Mouse (Mus musculus) embryonic facial prominence, embryonic 11.5 days (tissue): ENCODE measurements around the gene 2510039O18Rik. TPM values are rescaled to one million over a fixed set of nuclear protein-coding genes. Genes with fewer than 3 reads are reported as not detected.

Source experiments
- ATAC-seq: fragments of 200-750 bp; cut with Nextera tagmentation; replicated peaks from 2 replicates; pipeline ENCODE4 v1.8.0; 2017; ENCODE audit warnings: low read depth; ENCODE audit not compliant: insufficient number of reproducible peaks, low FRiP score, low TSS enrichment
- DNase-seq: peaks from one replicate; pipeline ENCODE4 v3.0.0-alpha.2; 2015; ENCODE audit warnings: low spot score
- H3K27ac ChIP-seq: fragments of 300-500 bp; sonication (generic); replicated peaks from 2 replicates; pipeline ENCODE4 v1.5.1; 2014; ENCODE audit warnings: mild to moderate bottlenecking, low read depth, low read length, control low read depth
- H3K27me3 ChIP-seq: fragments of 300-500 bp; sonication (generic); 2 replicates; pipeline ENCODE4 v1.6.1; 2014; ENCODE audit warnings: mild to moderate bottlenecking, low read length, moderate library complexity, mixed read lengths; ENCODE audit not compliant: control insufficient read depth, insufficient read depth
- H3K36me3 ChIP-seq: fragments of 300-500 bp; sonication (generic); replicated peaks from 2 replicates; pipeline ENCODE4 v1.6.1; 2014; ENCODE audit warnings: low read depth, mild to moderate bottlenecking, low read length, moderate library complexity, mixed read lengths; ENCODE audit not compliant: control insufficient read depth, insufficient read depth
- H3K4me1 ChIP-seq: fragments of 300-500 bp; sonication (generic); 2 replicates; pipeline ENCODE4 v1.6.1; 2014; ENCODE audit warnings: low read length, mixed read lengths; ENCODE audit not compliant: control insufficient read depth, insufficient read depth
- H3K4me2 ChIP-seq: fragments of 300-500 bp; sonication (generic); 2 replicates; pipeline ENCODE4 v1.6.1; 2014; ENCODE audit warnings: low read depth, mild to moderate bottlenecking, control low read depth, low read length, moderate library complexity
- H3K4me3 ChIP-seq: fragments of 300-500 bp; sonication (generic); 2 replicates; pipeline ENCODE4 v1.5.1; 2014; ENCODE audit warnings: low read depth, low read length, control low read depth
- H3K9ac ChIP-seq: fragments of 300-500 bp; sonication (generic); replicated peaks from 2 replicates; pipeline ENCODE4 v1.6.1; 2014; ENCODE audit warnings: mild to moderate bottlenecking, control low read depth, low read length
- H3K9me3 ChIP-seq: fragments of 300-500 bp; sonication (generic); replicated peaks from 2 replicates; pipeline ENCODE4 v1.6.1; 2016; ENCODE audit warnings: mild to moderate bottlenecking, low read length, inconsistent platforms, mixed read lengths; ENCODE audit not compliant: control insufficient read depth
- WGBS: fragments of 180-500 bp; shearing (Covaris S2); extraction: QIAGEN DNeasy Blood & Tissue Kit; methylation state at CpG from one replicate; pipeline ENCODE4 v1.1.7; 2014; 5-methylcytosine and 5-hydroxymethylcytosine counted together
- polyA plus RNA-seq: library from polyadenylated mRNA; unstranded; fragments of >200 nt; fragmentation: Nextera tagmentation; extraction: Ambion mirVana; gene quantifications from 2 replicates; pipeline ENCODE4 v1.2.1, GENCODE M21; 2014

The 2510039O18Rik gene
- polyA plus RNA-seq, 1 experiment from 2014 or later, result 15.9 TPM

DNA sequence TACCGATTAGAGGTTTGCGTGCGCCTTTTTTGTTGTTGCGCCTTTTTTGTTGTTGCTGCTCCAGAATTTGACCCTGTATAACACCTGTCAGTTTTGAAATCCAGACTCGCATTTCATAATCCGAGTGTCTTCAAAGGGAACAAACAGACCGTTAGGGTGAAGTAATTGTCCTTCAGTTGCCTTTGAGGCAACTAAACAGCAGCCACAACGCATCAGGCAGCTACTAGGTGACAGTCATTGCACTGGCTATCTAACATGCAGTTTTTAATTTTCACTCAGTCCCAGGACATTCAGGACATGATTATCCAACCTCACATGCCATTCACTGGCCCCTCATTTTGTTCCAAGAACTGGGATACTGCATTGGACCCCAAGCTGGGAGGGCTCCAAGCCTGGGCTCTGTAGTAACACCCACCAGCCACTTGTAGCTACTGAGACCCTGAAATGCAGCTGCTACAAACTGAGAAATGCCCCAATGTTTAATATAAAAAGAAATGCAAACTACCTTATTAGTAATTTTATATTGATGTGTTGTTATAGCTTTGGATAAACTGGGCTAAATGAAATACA lies 35.5 kb upstream of the 2510039O18Rik start:
- Histone ChIP-seq H3K27ac (no peak overlapping the region), H3K36me3 (no peaks in the 10 kb centered on the region), H3K9me3 (no peaks in the 10 kb centered on the region), H3K27me3 (no peaks in the 10 kb centered on the region), H3K4me1 (no peaks in the 10 kb centered on the region), H3K4me3 (peak overlapping the region; percentile 90), H3K9ac (no peak overlapping the region), H3K4me2 (peak overlapping the region; percentile 23)
- DNase-seq (no peak), ATAC-seq (peak; percentile 12; the same call in 1 of the 2 replicates)
- 5% methylated on average over 8 of the region's 8 CpGs for WGBS

GRCm38 (mm10) chr4:147906230-147906629 lies 34.5 kb upstream of the 2510039O18Rik start:
- ATAC-seq, result no peak
- H3K4me2 ChIP-seq, result no peak overlapping the region
- H3K9ac ChIP-seq, result no peak overlapping the region
- no peak overlapping the region for H3K27ac ChIP-seq
- no peaks in the 10 kb centered on the region for H3K27me3 ChIP-seq
- H3K36me3 ChIP-seq, result no peaks in the 10 kb centered on the region
- H3K9me3 ChIP-seq, result no peaks in the 10 kb centered on the region
- no peaks in the 10 kb centered on the region for H3K4me1 ChIP-seq
- WGBS, result 77% methylated on average over 5 of the region's 5 CpGs
- DNase-seq, result no peak
- no peak overlapping the region for H3K4me3 ChIP-seq

DNA sequence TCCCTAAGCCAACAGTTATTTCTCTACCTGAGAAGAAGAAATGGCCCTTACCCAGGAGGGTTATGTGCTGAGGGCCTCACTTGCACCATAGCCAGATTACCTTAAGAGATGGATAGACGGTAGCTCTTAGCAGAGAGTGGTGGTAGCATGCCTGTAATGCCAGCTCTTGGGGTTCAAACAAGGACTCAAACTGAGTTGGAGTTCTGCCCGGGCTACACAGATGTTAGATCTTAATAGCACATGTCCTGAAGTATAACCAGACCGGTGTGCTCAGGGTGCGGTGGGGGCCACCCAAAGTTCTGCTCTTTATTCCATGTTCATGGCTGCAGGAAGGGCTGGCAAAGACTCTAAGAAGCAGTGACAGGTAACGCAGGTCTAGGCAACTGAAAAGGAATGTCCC lies 31.2 kb upstream of the 2510039O18Rik start:
- ATAC-seq (no peak), DNase-seq (no peak)
- H3K27ac ChIP-seq, result no peak overlapping the region
- no peak overlapping the region for H3K4me2 ChIP-seq
- H3K27me3 ChIP-seq, result no peaks in the 10 kb centered on the region
- H3K36me3 ChIP-seq, result no peaks in the 10 kb centered on the region
- H3K9me3 ChIP-seq, result no peaks in the 10 kb centered on the region
- no peak overlapping the region for H3K4me3 ChIP-seq
- WGBS, result 93% methylated on average over 5 of the region's 5 CpGs
- H3K4me1 ChIP-seq, result no peaks in the 10 kb centered on the region
- H3K9ac ChIP-seq, result no peak overlapping the region

GRCm38 (mm10) chr4:147918459-147919121 lies 22.1 kb upstream of the 2510039O18Rik start:
- Histone ChIP-seq H3K9me3 (no peaks in the 10 kb centered on the region), H3K4me1 (no peaks in the 10 kb centered on the region; the same call in 1 of the 2 replicates), H3K27ac (no peak overlapping the region), H3K27me3 (no peaks in the 10 kb centered on the region), H3K9ac (no peak overlapping the region), H3K4me2 (no peak overlapping the region), H3K4me3 (no peak overlapping the region), H3K36me3 (no peaks in the 10 kb centered on the region)
- WGBS, result 56% methylated on average over 7 of the region's 7 CpGs
- 0 out of 2 replicates have a peak, but pooled peaks have one; percentile 10 for ATAC-seq
- DNase-seq, result peak; percentile 64

DNA sequence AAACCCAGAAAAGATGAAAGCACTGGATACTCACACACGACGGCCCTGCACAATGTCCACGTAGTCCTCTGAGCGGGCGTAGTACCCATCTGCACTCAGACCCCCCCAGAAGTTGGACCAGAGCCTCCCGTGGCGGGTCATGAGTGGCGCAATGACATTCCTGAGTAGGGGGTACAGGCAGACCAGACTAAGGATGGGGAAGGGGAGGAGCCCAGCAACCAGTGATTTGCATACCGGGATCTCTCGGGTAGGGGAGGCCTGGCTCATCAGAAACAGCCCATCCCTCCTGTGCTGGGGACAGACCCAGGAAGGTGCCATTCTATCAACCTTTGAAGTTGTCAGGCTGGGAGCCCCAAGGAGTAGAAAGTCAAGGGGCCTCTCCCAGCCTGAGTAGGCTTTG lies 19.7 kb upstream of the 2510039O18Rik start:
- Histone ChIP-seq H3K27me3 (no peaks in the 10 kb centered on the region), H3K4me2 (no peak overlapping the region), H3K4me1 (no peaks in the 10 kb centered on the region; the same call in 1 of the 2 replicates), H3K9me3 (no peaks in the 10 kb centered on the region), H3K9ac (no peak overlapping the region), H3K36me3 (no peaks in the 10 kb centered on the region; the same call in 1 of the 2 replicates), H3K27ac (no peak overlapping the region), H3K4me3 (no peak overlapping the region)
- ATAC-seq, result 0 out of 2 replicates have a peak, but pooled peaks have one; percentile 14
- no peak for DNase-seq
- 31% methylated on average over 10 of the region's 10 CpGs for WGBS

DNA sequence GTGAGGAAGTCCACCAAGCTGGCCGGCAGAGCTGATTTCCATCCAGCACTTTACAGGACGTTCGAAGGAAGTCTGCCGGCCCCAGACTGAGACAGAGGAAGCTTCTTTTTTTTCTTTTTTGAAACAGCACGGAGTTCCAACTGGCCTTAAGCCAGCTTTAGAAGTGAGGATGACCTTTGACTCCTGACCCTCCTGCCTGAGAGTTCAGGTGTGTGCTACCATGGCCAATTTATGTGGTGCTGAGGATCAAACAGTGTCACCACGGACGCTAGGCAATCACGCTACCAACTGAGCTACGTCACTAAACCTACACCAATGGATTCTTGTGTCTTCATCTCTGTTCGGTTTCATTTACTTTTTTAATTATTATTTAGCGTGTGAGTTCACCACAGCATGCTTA lies 18.4 kb upstream of the 2510039O18Rik start:
- H3K4me2 ChIP-seq, result no peak overlapping the region
- H3K4me3 ChIP-seq, result no peak overlapping the region
- DNase-seq, result no peak
- H3K4me1 ChIP-seq, result no peaks in the 10 kb centered on the region; the same call in 1 of the 2 replicates
- H3K9ac ChIP-seq, result no peak overlapping the region
- H3K27me3 ChIP-seq, result no peaks in the 10 kb centered on the region
- no peaks in the 10 kb centered on the region; the same call in 1 of the 2 replicates for H3K36me3 ChIP-seq
- ATAC-seq, result no peak
- H3K9me3 ChIP-seq, result no peaks in the 10 kb centered on the region
- H3K27ac ChIP-seq, result no peak overlapping the region
- 76% methylated on average over 11 of the region's 11 CpGs for WGBS

DNA sequence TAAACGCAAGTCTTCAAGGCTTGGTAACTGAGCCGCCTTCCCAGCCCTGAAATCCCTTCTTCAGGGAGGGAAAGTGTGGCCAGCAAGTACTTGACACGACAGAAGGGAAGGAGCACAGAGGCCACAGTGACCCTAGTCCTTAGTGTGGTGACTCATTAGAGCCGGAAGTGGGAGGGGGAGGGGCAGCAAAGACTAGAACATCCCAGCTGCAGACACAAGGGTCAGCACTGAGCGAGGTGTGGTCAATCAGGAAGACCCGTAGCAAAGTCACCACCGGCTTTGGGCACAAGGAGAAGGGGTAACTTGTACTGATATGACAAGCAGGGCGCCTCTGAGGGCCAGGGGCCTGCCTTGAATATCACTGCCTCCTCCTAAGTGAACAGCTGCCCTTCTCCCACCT lies 13.0 kb upstream of the 2510039O18Rik start:
- Histone ChIP-seq H3K4me1 (no peaks in the 10 kb centered on the region), H3K36me3 (no peaks in the 10 kb centered on the region; the same call in 1 of the 2 replicates), H3K4me3 (no peak overlapping the region), H3K27ac (no peak overlapping the region), H3K27me3 (no peaks in the 10 kb centered on the region), H3K9me3 (no peaks in the 10 kb centered on the region), H3K9ac (no peak overlapping the region), H3K4me2 (no peak overlapping the region)
- 31% methylated on average over 8 of the region's 8 CpGs for WGBS
- ATAC-seq, result no peak
- DNase-seq, result no peak

DNA sequence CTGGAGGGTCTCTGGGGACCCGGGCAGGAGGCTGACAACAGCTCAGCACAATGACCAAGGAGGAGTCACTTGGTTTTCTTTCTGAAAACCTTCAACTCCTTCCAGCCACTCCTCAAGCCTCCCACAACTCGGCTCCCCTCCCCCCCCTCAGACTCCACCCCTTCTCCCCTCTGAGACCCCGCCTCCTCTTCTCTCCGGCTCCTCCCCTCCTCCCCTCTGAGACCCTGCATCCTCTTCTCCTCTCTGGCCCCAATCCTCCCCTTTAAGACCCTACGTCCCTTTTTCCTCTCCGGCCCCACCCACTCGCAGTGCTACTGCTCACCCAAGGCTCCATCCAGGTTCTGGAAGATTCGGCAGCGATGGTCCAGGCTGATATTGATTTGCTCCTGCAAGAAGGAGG lies 12.6 kb upstream of the 2510039O18Rik start:
- Histone ChIP-seq H3K27me3 (no peaks in the 10 kb centered on the region), H3K9ac (no peak overlapping the region; the same call in 1 of the 2 replicates), H3K4me3 (no peak overlapping the region), H3K27ac (no peak overlapping the region), H3K4me2 (no peak overlapping the region), H3K4me1 (no peaks in the 10 kb centered on the region; the same call in 1 of the 2 replicates), H3K36me3 (no peaks in the 10 kb centered on the region; the same call in 1 of the 2 replicates), H3K9me3 (no peaks in the 10 kb centered on the region)
- DNase-seq (no peak), ATAC-seq (no peak)
- 19% methylated on average over 9 of the region's 9 CpGs for WGBS
